Mouse (Mus musculus) MEL (cell line): ENCODE results near the gene Slc30a1. TPM values are rescaled to one million over a fixed set of nuclear protein-coding genes. Genes with fewer than 3 reads are reported as not detected.
A peak's percentile ranks its signal among the peaks of the same experiment; 100 is the strongest.

Experiments used
- DNase-seq: peaks from one replicate; pipeline ENCODE4 v3.0.0; 2011; ENCODE audit warnings: low read depth, low spot score
- H3K27ac ChIP-seq: 2 replicates; pipeline ENCODE4 v1.5.1; 2012; ENCODE audit warnings: low read depth, mild to moderate bottlenecking, control low read depth, low read length, moderate library complexity; ENCODE audit not compliant: control insufficient read depth
- H3K27me3 ChIP-seq, 2 experiments: fragments of 150-350 bp in 1 of 2; sonication (generic) in 1 of 2; 2 replicates each; pipeline ENCODE4 v1.6.1; 2012; ENCODE audit warnings: low read length in 2 of 2, mild to moderate bottlenecking in 2 of 2, improper control_type of control experiment in 1 of 2, moderate library complexity in 1 of 2; ENCODE audit not compliant: insufficient read depth in 2 of 2, control insufficient read depth in 1 of 2
- H3K36me3 ChIP-seq, 2 experiments: 2 replicates each; pipeline ENCODE4 v1.6.1; 2012 to 2014; ENCODE audit warnings: low read length in 2 of 2, improper control_type of control experiment in 1 of 2, inconsistent platforms in 1 of 2, mild to moderate bottlenecking in 1 of 2; ENCODE audit not compliant: insufficient read depth in 2 of 2, control insufficient read depth in 1 of 2
- H3K4me1 ChIP-seq, 2 experiments: fragments of 150-350 bp in 1 of 2; sonication (generic) in 1 of 2; 2 replicates each; pipeline ENCODE4 v1.6.1; 2012; ENCODE audit warnings: low read length in 2 of 2, improper control_type of control experiment in 1 of 2, mild to moderate bottlenecking in 1 of 2; ENCODE audit not compliant: insufficient read depth in 2 of 2, control insufficient read depth in 1 of 2
- H3K4me3 ChIP-seq, 2 experiments: fragments of 150-350 bp in 1 of 2; sonication (generic) in 1 of 2; 2 replicates each; pipeline ENCODE4 v1.5.1; 2012; ENCODE audit warnings: low read depth in 2 of 2, low read length in 2 of 2, mild to moderate bottlenecking in 2 of 2, moderate library complexity in 2 of 2, control low read depth in 1 of 2, improper control_type of control experiment in 1 of 2; ENCODE audit not compliant: control insufficient read depth in 1 of 2, insufficient read depth in 1 of 2
- H3K79me2 ChIP-seq: 2 replicates; pipeline ENCODE4 v1.6.1; 2012; ENCODE audit warnings: mild to moderate bottlenecking, low read length, moderate library complexity; ENCODE audit not compliant: control insufficient read depth, poor library complexity, insufficient read depth
- H3K9ac ChIP-seq: 2 replicates; pipeline ENCODE4 v1.6.1; 2012; ENCODE audit warnings: low read depth, mild to moderate bottlenecking, control low read depth, low read length, moderate library complexity; ENCODE audit not compliant: control insufficient read depth, poor library complexity, severe bottlenecking
- H3K9me3 ChIP-seq: fragments of 150-350 bp; sonication (generic); replicated peaks from 2 replicates; pipeline ENCODE4 v1.6.1; 2012; ENCODE audit warnings: mild to moderate bottlenecking, low read length, improper control_type of control experiment, moderate library complexity; ENCODE audit not compliant: insufficient read depth
- BHLHE40 ChIP-seq: IDR thresholded peaks from 2 replicates; pipeline ENCODE4 v1.6.1; 2012; ENCODE audit warnings: low read depth, mild to moderate bottlenecking, inconsistent platforms, low read length, improper control_type of control experiment, borderline replicate concordance
- CHD2 ChIP-seq: IDR thresholded peaks from 2 replicates; pipeline ENCODE4 v1.6.1; 2011; ENCODE audit warnings: low read length, improper control_type of control experiment
- ELF1 ChIP-seq: IDR thresholded peaks from 2 replicates; pipeline ENCODE4 v1.6.1; 2014; ENCODE audit warnings: low read depth, mild to moderate bottlenecking, inconsistent platforms, low read length, improper control_type of control experiment, moderate library complexity
- EP300 ChIP-seq, 2 experiments: IDR thresholded peaks; 2 replicates each; pipeline ENCODE4 v1.6.1; 2011; ENCODE audit warnings: improper control_type of control experiment in 2 of 2, low read length in 2 of 2, low read depth in 1 of 2, mild to moderate bottlenecking in 1 of 2
- ETS1 ChIP-seq: IDR thresholded peaks from 2 replicates; pipeline ENCODE4 v1.6.1; 2012; ENCODE audit warnings: low read depth, mild to moderate bottlenecking, inconsistent platforms, low read length, improper control_type of control experiment, moderate library complexity
- HCFC1 ChIP-seq: IDR thresholded peaks from 2 replicates; pipeline ENCODE4 v1.6.1; 2012; ENCODE audit warnings: low read depth, mild to moderate bottlenecking, inconsistent platforms, low read length, improper control_type of control experiment, moderate library complexity
- KAT2A ChIP-seq: conservative IDR thresholded peaks from 2 replicates; pipeline ENCODE4 v1.6.1; 2012; ENCODE audit warnings: low read depth, low read length, improper control_type of control experiment, inconsistent platforms
- MAX ChIP-seq: IDR thresholded peaks from 2 replicates; pipeline ENCODE4 v1.6.1; 2011; ENCODE audit warnings: low read length, improper control_type of control experiment
- MYB ChIP-seq: IDR thresholded peaks from 2 replicates; pipeline ENCODE4 v1.6.1; 2011; ENCODE audit warnings: mild to moderate bottlenecking, low read depth, low read length, improper control_type of control experiment
- NRF1 ChIP-seq: IDR thresholded peaks from 2 replicates; pipeline ENCODE4 v1.6.1; 2014; ENCODE audit warnings: low read depth, mild to moderate bottlenecking, inconsistent platforms, low read length, improper control_type of control experiment, moderate library complexity; ENCODE audit not compliant: poor library complexity, insufficient read depth, severe bottlenecking
- POLR2A ChIP-seq, 2 experiments: IDR thresholded peaks; 2 replicates each; pipeline ENCODE4 v1.6.1; 2011 to 2012; ENCODE audit warnings: low read length in 2 of 2, mild to moderate bottlenecking in 2 of 2, control low read depth in 1 of 2, improper control_type of control experiment in 1 of 2, low read depth in 1 of 2, moderate library complexity in 1 of 2; ENCODE audit not compliant: control insufficient read depth in 1 of 2, insufficient read depth in 1 of 2, poor library complexity in 1 of 2
- SIN3A ChIP-seq: IDR thresholded peaks from 2 replicates; pipeline ENCODE4 v1.6.1; 2012; ENCODE audit warnings: low read length, improper control_type of control experiment, inconsistent platforms
- SMC3 ChIP-seq: IDR thresholded peaks from 2 replicates; pipeline ENCODE4 v1.6.1; 2011; ENCODE audit warnings: low read depth, low read length, improper control_type of control experiment
- TAL1 ChIP-seq: IDR thresholded peaks from 2 replicates; pipeline ENCODE4 v1.6.1; 2012; ENCODE audit warnings: mild to moderate bottlenecking, inconsistent platforms, low read length, moderate library complexity, mixed read lengths
- TCF12 ChIP-seq: IDR thresholded peaks from 2 replicates; pipeline ENCODE4 v1.6.1; 2014; ENCODE audit warnings: low read depth, mild to moderate bottlenecking, inconsistent platforms, low read length, improper control_type of control experiment, moderate library complexity
- USF1 ChIP-seq: IDR thresholded peaks from 2 replicates; pipeline ENCODE4 v1.6.1; 2014; ENCODE audit warnings: low read depth, mild to moderate bottlenecking, inconsistent platforms, low read length, improper control_type of control experiment, moderate library complexity
- ZC3H11A ChIP-seq: IDR thresholded peaks from 2 replicates; pipeline ENCODE4 v1.6.1; 2012; ENCODE audit warnings: low read depth, mild to moderate bottlenecking, inconsistent platforms, low read length, improper control_type of control experiment
- ZMIZ1 ChIP-seq: IDR thresholded peaks from 2 replicates; pipeline ENCODE4 v1.6.1; 2012; ENCODE audit warnings: low read depth, mild to moderate bottlenecking, inconsistent platforms, low read length, improper control_type of control experiment, moderate library complexity
- ZNF384 ChIP-seq: IDR thresholded peaks from 2 replicates; pipeline ENCODE4 v1.6.1; 2012; ENCODE audit warnings: low read depth, mild to moderate bottlenecking, inconsistent platforms, low read length, improper control_type of control experiment
- polyA plus RNA-seq, 2 experiments: library from polyadenylated mRNA; stranded (reverse) in 1 of 2; unstranded in 1 of 2; fragments of >175 nt in 1 of 2; fragments of >200 nt in 1 of 2; gene quantifications; 2 replicates each; pipeline versions ENCODE4 v1.2.1 to v1.2.4; 2012; ENCODE audit warnings: low replicate concordance in 2 of 2, low read depth in 1 of 2; ENCODE audit not compliant: insufficient read length in 2 of 2, insufficient read depth in 1 of 2, missing spikeins in 1 of 2
- total RNA-seq: library from RNA; depleted of rRNA; stranded (reverse); fragments of 300-350 nt; gene quantifications from 2 replicates; pipeline ENCODE4 v1.2.3, GENCODE M21; 2012

The Slc30a1 gene
- total and polyA plus RNA-seq, 3 experiments, result 10.4 to 10.7 TPM; not detected in 1

- TF ChIP-seq ETS1, result 0 out of 2 replicates have a peak, but pooled peaks have one; percentile 16
- no peak for TF ChIP-seq NRF1
- no peak for TF ChIP-seq BHLHE40
- TF ChIP-seq ELF1, result no peak
These were observed at the start of gene Slc30a1 (continued) for GRCm38 (mm10) chr1:191906571-191907430.

DNA sequence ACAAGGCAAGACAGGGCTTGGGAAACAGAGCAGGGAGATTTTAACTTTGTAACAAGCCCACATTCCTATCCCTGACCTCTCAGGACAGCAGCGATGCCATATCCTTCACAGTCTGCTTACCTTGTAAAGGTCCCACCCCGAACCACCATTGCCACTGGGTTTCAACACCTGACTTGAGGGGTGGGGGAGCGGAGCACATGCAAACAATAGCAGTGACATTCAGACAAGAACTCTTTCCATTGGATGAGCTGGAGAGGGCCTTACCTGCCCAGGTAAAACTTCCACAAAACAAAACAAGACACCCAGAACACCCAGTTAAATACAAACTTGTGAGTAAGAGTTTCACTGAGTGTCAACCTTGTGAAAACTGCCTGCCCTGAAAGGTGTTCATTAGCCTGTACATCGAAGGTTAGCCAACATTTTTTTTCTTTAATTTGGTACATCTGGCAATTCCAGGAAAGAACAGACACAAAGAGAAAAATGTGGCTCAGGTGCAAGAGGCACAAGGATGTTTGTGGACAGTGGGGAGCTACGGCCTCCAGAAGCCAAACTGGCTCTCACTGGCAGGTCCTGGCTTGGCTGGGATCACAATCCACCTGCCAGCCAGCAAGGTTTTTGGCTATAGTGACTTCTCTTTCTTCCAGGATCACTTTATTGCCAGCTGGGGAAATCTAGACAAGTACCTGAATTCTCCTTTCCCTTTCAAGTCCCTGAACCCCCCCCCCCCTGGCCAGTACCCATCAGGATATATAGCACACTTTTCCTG, 49.5 kb upstream of the Slc30a1 start:
- H3K79me2 ChIP-seq, result no peaks in the 10 kb centered on the region
- peaks cover 0 to 30% of the 10 kb centered on the region in 2 experiments; a peak in 2 of 4 replicates for H3K36me3 ChIP-seq
- H3K4me3 ChIP-seq, result no peak overlapping the region
- TF ChIP-seq HCFC1 (no peak), ZMIZ1 (no peak), TAL1 (no peak), ZNF384 (no peak), MYB (no peak), MAX (no peak), ZC3H11A (no peak), BHLHE40 (no peak), KAT2A (no peak), POLR2A (IDR thresholded peaks at IDR 0.05; ENCODE audit: control insufficient read depth in 1 of 2, insufficient read depth in 1 of 2, low read depth in 1 of 2, low read length in 2 of 2, poor library complexity in 1 of 2) (no peak), SMC3 (no peak), EP300 (IDR thresholded peaks at IDR 0.05; ENCODE audit: low read depth in 1 of 2, low read length in 2 of 2) (no peak), CHD2 (no peak), USF1 (no peak), NRF1 (no peak), ELF1 (no peak), TCF12 (no peak), SIN3A (no peak)
- TF ChIP-seq, all 39 proteins: peak for 0
- Histone ChIP-seq H3K9me3 (no peaks in the 10 kb centered on the region), H3K9ac (no peak overlapping the region), H3K27ac (no peak overlapping the region), H3K4me1 (peaks cover 16 to 54% of the 10 kb centered on the region in 2 experiments), H3K27me3 (no peaks in the 10 kb centered on the region)
- no peak for DNase-seq
